Mouse (Mus musculus): ENCODE results near the gene Klhl2.

The Klhl2 gene

GRCm38 (mm10) chr8:64690306-64690705 is 159.5 kb downstream of the Klhl2 start:
- no peak for DNase-seq
